Mouse (Mus musculus) cerebellum, adult 2 months (tissue): ENCODE measurements around the gene Egfl7. TPM values are rescaled to one million over a fixed set of nuclear protein-coding genes. Genes with fewer than 3 reads are reported as not detected.

Source experiments
- DNase-seq, 2 experiments: peaks; one replicate each; pipeline ENCODE4 v3.0.0; 2021
- H3K27ac ChIP-seq: fragments of 200-500 bp; 2 replicates; pipeline ENCODE4 v1.5.1; 2012; ENCODE audit warnings: low read length, control low read depth, inconsistent platforms; ENCODE audit not compliant: insufficient read depth
- H3K27me3 ChIP-seq: fragments of 200-500 bp; 2 replicates; pipeline ENCODE4 v1.6.1; 2012; ENCODE audit warnings: inconsistent platforms, mild to moderate bottlenecking, low read length, moderate library complexity; ENCODE audit not compliant: control insufficient read depth, insufficient read depth
- H3K4me1 ChIP-seq: fragments of 200-500 bp; 2 replicates; pipeline ENCODE4 v1.6.1; 2011; ENCODE audit warnings: low read length; ENCODE audit not compliant: control insufficient read depth, insufficient read depth
- H3K4me3 ChIP-seq: fragments of 200-500 bp; replicated peaks from 2 replicates; pipeline ENCODE3; 2011; ENCODE audit warnings: mild to moderate bottlenecking, low read depth, low read length, control low read depth; ENCODE audit not compliant: insufficient read depth
- CTCF ChIP-seq: fragments of 200-500 bp; IDR thresholded peaks from 2 replicates; pipeline ENCODE4 v1.5.1; 2011; ENCODE audit warnings: low read depth, mild to moderate bottlenecking, control low read depth, low read length, moderate library complexity, borderline replicate concordance; ENCODE audit not compliant: insufficient read depth
- POLR2A ChIP-seq: fragments of 200-500 bp; IDR thresholded peaks from 2 replicates; pipeline ENCODE4 v1.6.1; 2011; ENCODE audit warnings: low read length, control low read depth, borderline replicate concordance; ENCODE audit not compliant: insufficient read depth
- WGBS: fragments of 180-500 bp; shearing (Covaris S2); methylation state at CpG from one replicate; pipeline ENCODE4 v1.1.7; 2018; 5-methylcytosine and 5-hydroxymethylcytosine counted together
- polyA plus RNA-seq: library from polyadenylated mRNA; depleted of rRNA; stranded (reverse); fragments of >200 nt; gene quantifications from 2 replicates; pipeline ENCODE4 v1.2.3, GENCODE M21; 2012

Egfl7 gene
- polyA plus RNA-seq, 1 experiment: 93.0 TPM

DNA sequence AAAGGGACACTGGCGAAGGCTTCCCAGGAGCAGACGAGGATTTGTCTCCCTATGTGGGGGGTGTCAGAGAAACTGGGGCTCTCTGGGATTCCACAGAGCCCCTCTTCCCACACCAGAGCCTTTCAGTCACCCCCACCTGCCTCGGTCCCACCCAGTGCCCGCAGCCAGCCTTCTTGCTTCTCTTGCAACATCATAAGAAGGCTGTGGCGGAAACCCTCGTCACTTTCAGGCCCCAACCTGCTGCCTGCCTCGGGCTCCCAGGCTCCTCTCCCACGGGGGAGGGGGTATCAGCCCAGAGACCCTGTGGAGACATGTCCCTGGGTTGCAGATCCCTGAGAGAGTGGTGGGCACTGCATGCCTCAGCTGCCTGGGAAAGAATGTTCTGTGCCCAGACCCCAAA, 28.4 kb upstream of the Egfl7 start:
- Histone ChIP-seq H3K4me1 (peaks cover 6% of the 10 kb centered on the region), H3K27ac (no peak overlapping the region), H3K27me3 (no peaks in the 10 kb centered on the region), H3K4me3 (no peak overlapping the region)
- no peak for TF ChIP-seq POLR2A
- no peak for TF ChIP-seq CTCF
- no peak for DNase-seq
- 69% methylated on average over 8 of the region's 8 CpGs for WGBS

DNA sequence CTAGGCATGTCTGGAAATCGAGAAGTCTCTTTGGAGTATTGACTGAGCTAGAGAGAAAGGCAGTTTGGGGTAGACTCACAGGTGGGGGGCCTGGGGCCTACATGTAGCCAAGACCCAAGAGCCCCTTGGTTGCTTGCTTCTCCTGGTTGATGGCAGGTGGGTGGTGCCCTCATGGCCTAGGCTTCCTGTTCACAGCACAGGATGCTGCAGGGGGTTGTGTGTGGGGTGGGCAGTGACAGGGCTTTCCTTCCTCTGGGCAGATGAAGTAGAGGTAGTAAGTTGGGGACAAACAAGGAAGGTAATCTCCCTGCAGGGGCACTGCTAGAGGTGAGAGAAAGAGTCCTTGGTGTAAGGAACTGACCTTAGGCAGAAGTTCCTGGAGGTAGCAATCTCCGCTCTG, 27.7 kb upstream of the Egfl7 start:
- TF ChIP-seq CTCF (no peak), POLR2A (no peak)
- peaks cover 6% of the 10 kb centered on the region for H3K4me1 ChIP-seq
- no peak for DNase-seq
- H3K27ac ChIP-seq: no peak overlapping the region
- no peaks in the 10 kb centered on the region for H3K27me3 ChIP-seq
- H3K4me3 ChIP-seq: no peak overlapping the region
- WGBS: 94% methylated on average over 2 of the region's 2 CpGs

DNA sequence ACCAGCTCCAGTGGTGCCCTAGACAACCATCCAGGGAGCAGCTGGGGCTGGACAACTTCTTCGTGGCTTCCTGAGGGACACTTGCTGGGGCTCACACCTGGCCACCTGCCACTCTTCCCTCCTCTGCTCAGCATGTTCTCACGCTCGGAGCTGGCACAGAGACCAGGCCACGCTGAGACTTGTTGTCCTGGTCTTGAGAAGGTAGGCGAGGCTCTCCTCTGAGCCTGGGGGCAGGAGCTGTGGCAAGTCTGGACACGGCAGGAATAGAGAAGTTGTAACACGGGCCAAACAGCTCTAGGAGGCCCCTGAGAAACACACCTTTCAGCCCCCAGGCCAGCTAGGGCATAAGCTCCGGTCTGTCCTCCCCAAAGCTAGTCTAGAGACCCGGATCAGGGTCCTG, 25.9 kb upstream of the Egfl7 start:
- WGBS: 53% methylated on average over 9 of the region's 9 CpGs
- TF ChIP-seq POLR2A (no peak), CTCF (no peak)
- no peaks in the 10 kb centered on the region for H3K27me3 ChIP-seq
- H3K4me3 ChIP-seq: no peak overlapping the region
- no peak overlapping the region for H3K27ac ChIP-seq
- DNase-seq: no peak
- H3K4me1 ChIP-seq: no peaks in the 10 kb centered on the region; the same call in 1 of the 2 replicates

DNA sequence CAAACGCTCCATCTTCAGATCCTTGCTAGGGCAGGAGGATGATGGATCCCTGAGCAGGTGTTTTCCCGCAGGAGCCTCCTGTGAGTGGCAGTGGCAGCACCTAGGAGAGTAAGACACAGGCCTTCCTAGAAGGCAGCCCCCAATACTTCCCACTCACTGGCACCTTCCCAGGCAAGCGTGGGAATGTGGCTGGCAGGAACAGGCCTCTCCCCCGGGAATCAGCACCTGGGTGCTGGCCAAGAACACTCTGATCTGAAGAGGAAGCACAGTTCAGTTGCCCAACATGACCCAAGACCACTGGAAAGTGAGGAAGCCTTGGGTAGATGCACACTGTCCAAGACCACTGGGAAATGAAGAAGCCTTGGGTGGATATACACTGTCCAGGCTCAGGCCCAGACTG, 24.7 kb upstream of the Egfl7 start:
- no peak overlapping the region for H3K27ac ChIP-seq
- WGBS: 61% methylated on average over 4 of the region's 4 CpGs
- no peak overlapping the region for H3K4me3 ChIP-seq
- TF ChIP-seq POLR2A (no peak), CTCF (no peak)
- no peaks in the 10 kb centered on the region; the same call in 1 of the 2 replicates for H3K4me1 ChIP-seq
- no peak for DNase-seq
- H3K27me3 ChIP-seq: no peaks in the 10 kb centered on the region

DNA sequence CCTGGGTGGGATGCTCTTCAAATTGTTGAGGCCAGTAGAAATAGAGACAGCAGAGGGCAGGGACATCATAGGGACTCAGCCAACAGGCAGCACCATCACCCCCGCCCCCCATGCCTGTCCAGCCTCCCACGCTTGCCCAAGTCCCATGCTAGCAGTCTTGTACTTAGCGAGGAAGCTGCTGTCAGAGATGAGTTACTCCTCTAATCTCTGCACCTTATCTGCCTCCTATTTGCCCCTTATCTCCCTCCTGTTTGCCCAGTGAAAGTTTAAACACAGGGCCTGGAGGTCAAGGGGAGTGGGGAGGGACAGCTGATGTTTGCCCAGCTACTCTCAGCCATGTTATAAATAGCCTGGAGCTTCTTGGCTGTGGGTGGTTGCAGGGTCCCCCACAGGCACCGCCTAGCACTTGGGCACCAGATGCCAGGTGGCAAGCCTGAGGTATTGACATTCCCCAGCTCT, 23.2 kb upstream of the Egfl7 start:
- 56% methylated on average over 4 of the region's 4 CpGs for WGBS
- no peak overlapping the region for H3K27ac ChIP-seq
- H3K27me3 ChIP-seq: no peaks in the 10 kb centered on the region
- H3K4me3 ChIP-seq: no peak overlapping the region
- no peak for DNase-seq
- TF ChIP-seq POLR2A (no peak), CTCF (no peak)
- no peaks in the 10 kb centered on the region; the same call in 1 of the 2 replicates for H3K4me1 ChIP-seq

DNA sequence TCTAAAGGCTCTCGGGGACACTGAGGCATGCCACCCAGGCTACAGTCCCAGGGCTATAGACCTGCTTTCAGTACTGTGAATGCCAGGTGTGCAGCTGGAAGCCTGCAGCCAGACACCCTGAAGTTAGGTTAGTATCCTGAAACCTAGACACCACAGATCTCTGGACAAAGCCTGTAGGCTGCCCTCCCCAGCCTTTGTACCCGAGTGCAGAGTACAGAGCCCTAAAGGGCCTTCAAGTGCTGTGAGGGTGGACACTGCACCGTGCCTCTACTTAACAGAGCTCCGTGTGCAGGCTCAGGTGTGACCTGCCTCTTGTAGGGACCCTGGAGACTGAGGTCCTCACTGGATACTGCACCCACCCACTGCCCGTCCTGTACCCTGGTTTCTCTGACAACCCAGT, 19.3 kb upstream of the Egfl7 start:
- no peaks in the 10 kb centered on the region for H3K27me3 ChIP-seq
- 80% methylated on average over 5 of the region's 5 CpGs for WGBS
- no peak overlapping the region for H3K27ac ChIP-seq
- TF ChIP-seq POLR2A: no peak
- no peak for TF ChIP-seq CTCF
- H3K4me1 ChIP-seq: no peaks in the 10 kb centered on the region
- no peak overlapping the region for H3K4me3 ChIP-seq
- no peak for DNase-seq

DNA sequence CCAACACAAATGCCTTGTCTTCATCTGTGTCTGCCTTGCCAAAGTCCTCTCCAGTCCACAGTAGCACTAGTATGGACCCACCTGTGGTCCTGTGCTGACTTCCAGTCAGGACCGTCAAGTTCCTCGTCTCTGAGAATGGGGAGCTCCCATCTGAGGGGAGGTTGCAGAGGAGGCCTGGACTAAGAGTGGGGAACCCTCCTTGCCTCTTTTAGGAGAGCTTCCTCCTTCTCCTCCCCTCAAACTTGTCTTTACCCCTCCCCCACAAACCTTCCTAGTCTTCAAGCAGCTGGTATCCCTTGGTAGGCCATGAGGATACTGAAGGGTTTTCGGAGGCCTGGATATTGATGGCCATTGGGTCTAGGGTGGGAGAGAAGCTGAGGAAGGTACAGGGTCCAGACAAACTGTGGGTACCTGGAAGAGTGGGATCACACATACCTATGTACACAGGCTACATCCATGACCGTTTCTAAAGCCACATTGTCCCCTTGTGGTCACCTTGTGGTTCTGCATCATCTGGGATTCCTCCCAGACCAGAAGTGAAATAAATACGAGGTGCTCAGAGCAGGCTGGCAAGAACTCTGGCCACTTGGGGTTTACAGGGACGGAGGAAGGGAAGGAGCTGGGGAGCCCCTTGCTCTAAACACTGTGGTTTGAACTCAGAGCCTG, 18.3 kb upstream of the Egfl7 start:
- Histone ChIP-seq H3K27me3 (no peaks in the 10 kb centered on the region), H3K4me1 (no peaks in the 10 kb centered on the region), H3K27ac (no peak overlapping the region), H3K4me3 (no peak overlapping the region)
- TF ChIP-seq CTCF: peak; percentile 62; the same call in 1 of the 2 replicates
- no peak for TF ChIP-seq POLR2A
- 44% methylated on average over 6 of the region's 6 CpGs for WGBS
- peak in 1 of 2 experiments; percentile 18 for DNase-seq

DNA sequence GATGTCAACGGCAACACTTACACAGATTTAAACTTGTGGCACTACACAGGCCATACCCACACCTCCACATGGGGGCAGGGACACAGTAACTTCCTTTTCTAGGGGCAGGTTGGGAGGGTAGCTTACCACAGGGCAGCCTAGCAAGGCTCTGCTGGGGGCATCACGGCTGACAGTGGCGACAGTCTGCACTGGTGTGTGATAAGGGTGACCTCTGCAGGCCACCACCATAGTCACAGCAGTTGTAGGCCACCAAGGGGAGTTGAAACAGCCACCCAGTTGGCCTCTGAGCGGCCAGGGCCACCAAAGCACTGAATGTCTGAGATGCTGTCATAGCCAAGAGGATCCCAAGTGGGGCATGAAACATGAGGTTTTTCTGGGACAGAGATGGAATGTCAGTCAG, 13.6 kb upstream of the Egfl7 start:
- no peaks in the 10 kb centered on the region for H3K4me1 ChIP-seq
- H3K27me3 ChIP-seq: no peaks in the 10 kb centered on the region
- no peak overlapping the region for H3K27ac ChIP-seq
- 16% methylated on average over 4 of the region's 4 CpGs for WGBS
- H3K4me3 ChIP-seq: no peak overlapping the region
- peak; percentile 28 to 41 for DNase-seq
- peak; percentile 69 for TF ChIP-seq CTCF
- no peak for TF ChIP-seq POLR2A
